Mouse (Mus musculus) brain, adult 2 months (tissue): Measurements from ENCODE around the gene Robo4.

Experiments used
- DNase-seq: peaks from one replicate; pipeline ENCODE4 v3.0.0; 2011; ENCODE audit warnings: low read depth, low spot score

Gene Robo4

GRCm38 (mm10) chr9:37401802-37402201 is at the start of gene Robo4:
TSS of gene Robo4 (plus strand) at chr9:37401897.
- no peak for DNase-seq

GRCm38 (mm10) chr9:37354485-37354884 is 47.2 kb upstream of the Robo4 start:
- no peak for DNase-seq

GRCm38 (mm10) chr9:37358713-37359330 is 42.9 kb upstream of the Robo4 start:
- DNase-seq = peak; percentile 63

GRCm38 (mm10) chr9:37359331-37360220 is 42.1 kb upstream of the Robo4 start:
- peak; percentile 95 for DNase-seq

GRCm38 (mm10) chr9:37362084-37362483 is 39.6 kb upstream of the Robo4 start:
- DNase-seq = no peak

- DNase-seq = peak; percentile 7
These were observed 38.8 kb upstream of the Robo4 start for GRCm38 (mm10) chr9:37362881-37363280.

GRCm38 (mm10) chr9:37363551-37363950 is 38.1 kb upstream of the Robo4 start:
- DNase-seq = no peak

- peak; percentile 43 for DNase-seq
These were observed 37.3 kb upstream of the Robo4 start for GRCm38 (mm10) chr9:37364392-37364791.

GRCm38 (mm10) chr9:37365706-37366105 is 36.0 kb upstream of the Robo4 start:
- peak; percentile 19 for DNase-seq

- peak; percentile 86 for DNase-seq
These were observed 34.2 kb upstream of the Robo4 start, which contains the start of gene Hepacam for GRCm38 (mm10) chr9:37367301-37368080. TSS of gene Hepacam (plus strand) at chr9:37367351.

GRCm38 (mm10) chr9:37368081-37368830 is 33.4 kb upstream of the Robo4 start:
- peak; percentile 28 for DNase-seq

GRCm38 (mm10) chr9:37368860-37369259 is 32.8 kb upstream of the Robo4 start:
- peak; percentile 8 for DNase-seq

- DNase-seq = no peak
These were observed 30.4 kb upstream of the Robo4 start for GRCm38 (mm10) chr9:37371232-37371801.

- peak; percentile 61 for DNase-seq
These were observed 26.0 kb upstream of the Robo4 start for GRCm38 (mm10) chr9:37375718-37376117.

GRCm38 (mm10) chr9:37383161-37383560 is 18.5 kb upstream of the Robo4 start:
- no peak for DNase-seq

- DNase-seq = peak; percentile 44
These were observed 17.2 kb upstream of the Robo4 start for GRCm38 (mm10) chr9:37384284-37385182.

- no peak for DNase-seq
These were observed 10.8 kb upstream of the Robo4 start for GRCm38 (mm10) chr9:37390891-37391290.

GRCm38 (mm10) chr9:37392071-37392470 is 9.6 kb upstream of the Robo4 start:
- no peak for DNase-seq

- DNase-seq = no peak
These were observed 8.1 kb upstream of the Robo4 start for GRCm38 (mm10) chr9:37393482-37394131.
